Mouse (Mus musculus): Measurements from ENCODE around the gene Alox12b. TPM values are rescaled to one million over a fixed set of nuclear protein-coding genes. Genes with fewer than 3 reads are reported as not detected.

The Alox12b gene
- not detected in 2 replicates for polyA plus RNA-seq (2012; ENCODE audit: insufficient read depth, insufficient read length, missing spikeins)

DNA sequence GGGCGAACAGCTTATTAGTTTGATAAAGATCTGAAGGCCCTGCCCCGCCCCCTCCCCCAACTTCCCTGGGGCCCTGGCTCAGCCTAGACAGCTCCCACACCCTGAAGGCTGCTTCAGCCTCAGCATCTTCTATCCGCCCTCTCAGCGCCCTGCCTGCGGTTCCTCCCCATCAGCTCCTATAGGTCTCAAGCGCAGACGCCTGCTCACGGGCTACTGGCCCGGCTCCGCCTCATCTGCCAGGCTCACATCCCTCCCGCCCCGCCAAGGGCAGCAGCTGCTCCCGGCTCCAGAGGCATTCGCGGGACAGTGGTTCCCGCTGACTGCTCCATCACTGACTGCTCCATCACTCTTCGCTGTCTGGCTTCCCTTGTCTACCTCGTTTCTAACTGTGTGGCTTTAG is at the start of gene Alox12b:
Gene Alox12b, plus strand, starts transcription at position 190 of the 400 bp plus-strand sequence.
- Histone ChIP-seq H3K4me3 (ENCODE audit: insufficient read depth, low read length) (no peak within 1 kb of the TSS), H3K27ac (ENCODE audit: insufficient read depth, low read depth, low read length) (no peak within 1 kb of the TSS), H3K4me1 (ENCODE audit: control insufficient read depth, insufficient read depth, low read length) (no peaks in the 10 kb centered on the region)
- TF ChIP-seq POLR2A (IDR thresholded peaks at IDR 0.05; ENCODE audit: borderline replicate concordance, low read depth, low read length): no peak
- no peak for TF ChIP-seq CTCF (IDR thresholded peaks at IDR 0.05; ENCODE audit: low read depth, low read length)

DNA sequence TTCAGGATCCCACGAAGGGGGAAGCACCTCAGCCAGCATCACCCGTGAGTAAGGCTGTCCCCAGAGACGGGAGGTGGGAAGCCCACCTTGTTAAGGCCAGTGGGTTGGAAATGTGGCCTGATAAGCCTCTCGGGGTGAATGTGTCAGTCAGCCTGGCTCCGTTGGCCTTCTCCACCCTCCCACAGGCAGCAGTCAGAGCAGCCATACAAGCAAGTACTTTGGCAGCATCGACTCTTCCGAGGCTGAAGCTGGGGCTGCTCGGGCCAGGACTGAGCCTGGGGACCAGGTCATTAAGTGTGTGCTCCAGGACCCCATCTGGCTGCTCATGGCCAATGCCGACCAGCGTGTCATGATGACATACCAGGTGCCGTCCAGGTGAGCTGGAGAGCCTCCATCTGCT is 49.1 kb upstream of the Alox12b start:
- TF ChIP-seq POLR2A (IDR thresholded peaks at IDR 0.05; ENCODE audit: borderline replicate concordance, low read depth, low read length) (no peak), CTCF (IDR thresholded peaks at IDR 0.05; ENCODE audit: low read depth, low read length) (no peak)
- no peak overlapping the region for H3K27ac ChIP-seq (ENCODE audit: insufficient read depth, low read depth, low read length)

DNA sequence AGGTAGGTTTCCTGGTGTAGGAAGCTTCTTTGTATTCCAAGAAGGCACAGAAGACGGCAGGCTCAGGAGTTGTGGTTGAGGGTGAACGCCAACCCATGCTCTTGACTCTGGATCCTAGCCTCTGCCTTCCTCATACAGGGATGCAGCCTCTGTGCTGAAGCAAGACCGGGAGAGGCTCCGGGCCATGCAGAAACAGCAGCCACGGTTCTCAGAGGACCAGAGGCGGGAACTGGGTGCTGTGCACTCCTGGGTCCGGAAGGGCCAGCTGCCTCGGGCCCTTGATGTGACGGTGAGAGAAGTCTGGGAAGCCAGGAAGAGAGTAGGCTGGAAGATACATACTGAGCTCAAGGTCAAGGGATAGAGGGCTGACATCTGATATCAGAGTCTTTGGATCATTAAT is 48.6 kb upstream of the Alox12b start:
- Histone ChIP-seq H3K4me3 (ENCODE audit: insufficient read depth, low read length) (no peak overlapping the region), H3K4me1 (ENCODE audit: control insufficient read depth, insufficient read depth, low read length) (peaks cover 9% of the 10 kb centered on the region), H3K27ac (ENCODE audit: insufficient read depth, low read depth, low read length) (no peak overlapping the region)
- TF ChIP-seq CTCF (IDR thresholded peaks at IDR 0.05; ENCODE audit: low read depth, low read length): no peak
- TF ChIP-seq POLR2A (IDR thresholded peaks at IDR 0.05; ENCODE audit: borderline replicate concordance, low read depth, low read length): no peak

More for the DNA sequence above, 49.1 kb upstream of the Alox12b start:
- no peak overlapping the region for H3K4me3 ChIP-seq (ENCODE audit: insufficient read depth, low read length)
- H3K4me1 ChIP-seq (ENCODE audit: control insufficient read depth, insufficient read depth, low read length): peaks cover 12% of the 10 kb centered on the region

DNA sequence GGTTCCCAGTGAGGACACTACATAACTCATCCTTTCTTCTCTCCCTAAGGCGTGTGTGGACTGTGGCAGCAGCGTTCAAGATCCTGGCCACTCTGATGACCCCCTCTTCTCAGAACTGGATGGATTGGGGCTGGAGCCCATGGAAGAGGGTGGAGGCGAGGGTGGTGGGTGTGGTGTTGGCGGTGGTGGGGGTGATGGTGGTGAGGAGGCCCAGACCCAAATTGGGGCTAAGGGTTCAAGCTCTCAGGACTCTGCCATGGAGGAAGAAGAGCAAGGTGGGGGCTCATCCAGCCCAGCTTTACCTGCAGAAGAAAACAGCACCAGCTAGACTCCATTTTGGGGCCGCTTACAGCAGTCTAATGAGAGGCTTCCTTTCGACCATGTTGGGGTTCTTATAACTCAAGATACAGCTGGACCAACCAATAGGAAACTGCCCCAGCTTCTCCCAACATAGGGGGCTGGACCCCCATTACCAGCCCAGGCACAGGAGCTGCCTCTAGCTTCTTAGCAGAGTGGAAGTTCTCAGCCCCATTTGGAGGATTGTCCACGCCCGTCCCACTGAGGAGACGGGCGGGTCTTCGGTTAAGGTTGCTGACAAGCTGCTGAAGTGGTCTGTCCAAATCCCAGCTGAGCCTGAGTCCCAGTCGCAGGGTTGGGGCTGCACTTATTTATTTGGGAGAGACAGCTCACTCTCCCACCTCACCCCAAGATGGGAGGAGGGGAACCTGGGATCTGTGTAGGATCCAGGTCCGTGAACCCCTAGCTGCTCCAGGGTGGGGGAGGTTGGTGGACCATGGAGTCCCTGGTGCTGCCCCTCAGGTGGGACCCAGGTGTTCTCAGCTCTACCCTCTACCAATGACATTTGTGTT is 47.5 kb upstream of the Alox12b start:
- H3K27ac ChIP-seq (ENCODE audit: insufficient read depth, low read depth, low read length): no peak overlapping the region
- H3K4me1 ChIP-seq (ENCODE audit: control insufficient read depth, insufficient read depth, low read length): peaks cover 9% of the 10 kb centered on the region
- no peak for TF ChIP-seq POLR2A (IDR thresholded peaks at IDR 0.05; ENCODE audit: borderline replicate concordance, low read depth, low read length)
- no peak for TF ChIP-seq CTCF (IDR thresholded peaks at IDR 0.05; ENCODE audit: low read depth, low read length)

DNA sequence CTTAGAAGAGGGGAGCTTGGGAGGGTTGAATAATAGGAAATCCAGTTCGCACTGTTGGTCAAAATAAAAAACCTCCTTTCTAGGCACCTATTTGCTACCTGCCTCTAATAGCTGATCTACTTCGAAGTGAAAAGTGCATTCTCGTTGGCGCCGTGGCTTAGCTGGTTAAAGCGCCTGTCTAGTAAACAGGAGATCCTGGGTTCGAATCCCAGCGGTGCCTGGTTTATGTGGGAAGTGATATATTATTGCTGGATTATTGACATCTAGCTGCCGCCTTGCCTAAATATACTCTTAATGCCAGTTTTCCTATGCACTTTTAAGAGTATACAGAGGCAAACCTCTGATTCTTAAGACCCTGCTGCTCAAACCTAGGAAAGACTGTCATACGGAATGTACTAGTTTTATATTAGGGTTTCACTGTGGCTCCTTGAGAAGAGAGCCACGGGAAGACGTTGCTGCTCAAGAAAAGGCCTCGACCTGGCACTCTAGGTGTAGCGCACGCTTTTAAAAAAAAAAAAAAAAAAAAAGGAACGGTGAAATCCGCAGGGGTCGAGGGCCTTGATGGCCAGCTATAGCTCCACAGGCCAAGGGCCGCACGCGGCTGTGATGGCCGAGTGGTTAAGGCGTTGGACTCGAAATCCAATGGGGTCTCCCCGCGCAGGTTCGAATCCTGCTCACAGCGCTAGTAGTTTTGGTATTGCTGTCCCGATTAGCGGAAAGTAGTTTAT is 46.3 kb upstream of the Alox12b start:
- Histone ChIP-seq H3K4me3 (ENCODE audit: insufficient read depth, low read length) (peak overlapping the region; percentile 58), H3K4me1 (ENCODE audit: control insufficient read depth, insufficient read depth, low read length) (peaks cover 9% of the 10 kb centered on the region), H3K27ac (ENCODE audit: insufficient read depth, low read depth, low read length) (peak overlapping the region; percentile 27; the same call in 1 of the 2 replicates)
- TF ChIP-seq CTCF (IDR thresholded peaks at IDR 0.05; ENCODE audit: low read depth, low read length) (no peak), POLR2A (IDR thresholded peaks at IDR 0.05; ENCODE audit: borderline replicate concordance, low read depth, low read length) (peak; percentile 31; the same call in 1 of the 2 replicates)

More for the DNA sequence above, 47.5 kb upstream of the Alox12b start:
- no peak overlapping the region for H3K4me3 ChIP-seq (ENCODE audit: insufficient read depth, low read length)

DNA sequence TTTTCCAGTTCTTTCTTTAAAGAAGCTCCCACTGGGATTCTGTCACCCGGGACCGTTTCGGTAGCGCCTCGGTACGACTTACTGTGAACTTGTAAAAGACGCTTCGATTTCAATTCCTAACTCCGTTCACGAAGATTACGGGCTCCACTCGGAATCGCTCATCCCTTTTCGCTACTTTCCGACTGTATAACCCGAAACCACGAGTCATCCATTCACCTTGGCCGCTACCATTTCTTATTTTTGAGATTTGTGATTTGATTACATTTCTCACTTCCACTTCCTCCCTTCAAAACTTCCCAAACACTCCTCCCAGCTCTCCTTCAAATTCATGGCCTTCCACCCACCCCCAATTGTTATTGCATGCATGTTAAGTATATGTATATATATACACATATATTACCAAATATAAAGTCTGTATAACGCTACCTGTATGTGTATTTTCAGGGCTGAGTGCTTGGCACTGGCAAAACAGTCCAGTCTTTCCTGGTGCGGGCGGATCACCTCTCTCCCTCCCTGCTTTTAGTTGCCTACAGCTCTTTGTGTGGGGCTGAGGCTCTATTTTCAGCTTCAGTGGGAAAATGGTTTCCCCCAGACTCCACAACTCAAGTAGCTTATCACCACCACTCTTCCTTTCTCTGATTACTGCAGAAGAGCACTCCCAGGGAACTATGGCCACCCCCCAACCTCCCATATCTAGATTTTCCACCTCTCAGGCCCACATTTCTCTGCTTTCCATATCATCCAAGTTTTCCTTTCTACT is 45.6 kb upstream of the Alox12b start:
- peak overlapping the region; percentile 58 for H3K4me3 ChIP-seq (ENCODE audit: insufficient read depth, low read length)
- peaks cover 9% of the 10 kb centered on the region for H3K4me1 ChIP-seq (ENCODE audit: control insufficient read depth, insufficient read depth, low read length)
- no peak for TF ChIP-seq CTCF (IDR thresholded peaks at IDR 0.05; ENCODE audit: low read depth, low read length)
- TF ChIP-seq POLR2A (IDR thresholded peaks at IDR 0.05; ENCODE audit: borderline replicate concordance, low read depth, low read length): no peak
- H3K27ac ChIP-seq (ENCODE audit: insufficient read depth, low read depth, low read length): no peak overlapping the region

DNA sequence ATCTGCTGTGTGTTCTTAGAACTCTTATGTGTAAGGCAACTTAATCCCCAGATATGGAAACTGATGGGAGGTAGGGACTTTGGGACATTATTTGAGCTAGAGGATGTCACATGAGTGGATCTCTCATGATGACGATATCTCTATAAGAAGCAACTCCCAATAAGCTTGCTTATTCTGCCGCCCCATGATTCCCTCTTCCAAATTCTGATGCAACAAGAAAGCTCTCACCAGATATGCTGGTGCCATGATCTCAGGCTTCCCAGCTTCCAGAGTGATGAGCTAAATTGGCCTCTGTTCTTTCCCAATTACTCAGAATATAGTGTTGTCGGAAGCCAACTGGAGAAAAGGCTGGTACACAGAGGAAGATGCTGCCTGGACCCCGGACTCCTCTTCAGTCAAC is 44.9 kb upstream of the Alox12b start:
- TF ChIP-seq CTCF (IDR thresholded peaks at IDR 0.05; ENCODE audit: low read depth, low read length): no peak
- TF ChIP-seq POLR2A (IDR thresholded peaks at IDR 0.05; ENCODE audit: borderline replicate concordance, low read depth, low read length): no peak
- H3K4me3 ChIP-seq (ENCODE audit: insufficient read depth, low read length): no peak overlapping the region
- peaks cover 9% of the 10 kb centered on the region for H3K4me1 ChIP-seq (ENCODE audit: control insufficient read depth, insufficient read depth, low read length)
- no peak overlapping the region for H3K27ac ChIP-seq (ENCODE audit: insufficient read depth, low read depth, low read length)

DNA sequence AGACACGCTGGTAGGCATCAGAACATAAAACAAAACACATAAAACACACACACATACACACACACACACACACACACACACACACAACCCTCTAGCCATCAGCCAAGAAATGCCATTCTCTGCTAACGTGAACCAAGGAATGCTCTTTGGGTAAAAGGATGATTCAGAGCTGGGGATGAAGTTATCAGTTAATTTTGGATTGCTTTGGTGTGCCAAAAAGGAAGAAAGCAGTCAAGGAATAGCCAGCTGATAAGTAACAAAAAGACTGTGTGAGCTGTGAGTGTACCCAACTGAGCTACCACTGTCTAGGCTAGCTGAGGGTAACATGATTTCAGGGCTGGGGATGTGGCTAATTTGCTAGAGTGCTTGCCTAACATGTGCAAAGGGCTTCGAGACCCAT is 42.8 kb upstream of the Alox12b start:
- no peak overlapping the region for H3K27ac ChIP-seq (ENCODE audit: insufficient read depth, low read depth, low read length)
- peaks cover 12% of the 10 kb centered on the region for H3K4me1 ChIP-seq (ENCODE audit: control insufficient read depth, insufficient read depth, low read length)
- no peak overlapping the region for H3K4me3 ChIP-seq (ENCODE audit: insufficient read depth, low read length)
- TF ChIP-seq CTCF (IDR thresholded peaks at IDR 0.05; ENCODE audit: low read depth, low read length) (no peak), POLR2A (IDR thresholded peaks at IDR 0.05; ENCODE audit: borderline replicate concordance, low read depth, low read length) (no peak)

DNA sequence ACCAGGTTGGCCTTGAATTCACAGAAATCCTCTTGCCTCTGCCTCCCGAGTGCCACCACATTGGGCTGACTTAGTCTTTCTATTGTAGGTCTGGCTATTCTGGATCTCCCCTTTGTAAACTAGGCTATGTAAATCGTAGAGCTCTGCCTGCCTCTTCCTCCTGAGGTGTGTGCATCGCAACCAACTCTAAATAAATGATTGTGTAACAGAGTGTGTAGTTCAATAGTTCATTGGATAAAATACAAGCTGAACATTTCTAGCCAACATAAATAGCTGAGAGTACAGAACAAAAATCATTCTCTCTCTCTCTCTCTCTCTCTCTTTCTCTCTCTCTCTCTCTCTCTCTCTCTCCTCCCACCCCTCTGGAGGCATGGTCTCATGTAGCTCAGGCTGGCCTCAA is 42.2 kb upstream of the Alox12b start:
- Histone ChIP-seq H3K27ac (ENCODE audit: insufficient read depth, low read depth, low read length) (no peak overlapping the region), H3K4me1 (ENCODE audit: control insufficient read depth, insufficient read depth, low read length) (peaks cover 18% of the 10 kb centered on the region), H3K4me3 (ENCODE audit: insufficient read depth, low read length) (no peak overlapping the region)
- no peak for TF ChIP-seq POLR2A (IDR thresholded peaks at IDR 0.05; ENCODE audit: borderline replicate concordance, low read depth, low read length)
- TF ChIP-seq CTCF (IDR thresholded peaks at IDR 0.05; ENCODE audit: low read depth, low read length): no peak
